Mouse (Mus musculus): ENCODE results near the gene Prr12.

DNA sequence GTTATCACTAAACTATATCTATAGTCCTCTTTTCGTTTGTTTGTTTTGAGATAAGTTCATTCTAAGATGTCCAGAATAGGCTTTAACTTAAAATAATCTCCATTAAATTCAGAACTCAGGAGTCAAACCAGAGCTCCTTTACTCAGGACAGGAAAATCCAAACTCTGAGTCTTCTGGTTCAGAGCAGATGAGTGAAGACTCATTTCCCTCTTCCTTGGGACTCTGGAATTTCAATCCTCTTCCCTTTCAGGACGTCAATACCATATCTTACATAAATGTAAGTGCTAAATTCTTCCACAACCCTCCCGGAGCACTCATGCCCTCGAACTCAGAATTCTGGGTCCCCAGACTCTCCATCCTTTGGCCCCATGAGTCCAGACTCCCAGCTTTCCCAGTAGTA lies 35.9 kb downstream of the Prr12 start:
- TF ChIP-seq CTCF (IDR thresholded peaks at IDR 0.05; ENCODE audit: low read depth, low read length): no peak
- TF ChIP-seq GATA1 (IDR thresholded peaks at IDR 0.05; ENCODE audit: borderline replicate concordance, low read length): no peak
- no peak for TF ChIP-seq TAL1 (conservative IDR thresholded peaks at IDR 0.05; ENCODE audit: low read depth, low read length)
- TF ChIP-seq POLR2AphosphoS5 (IDR thresholded peaks at IDR 0.05; ENCODE audit: insufficient replicate concordance, low read depth, low read length): no peak
- TF ChIP-seq GATA2 (IDR thresholded peaks at IDR 0.05; ENCODE audit: borderline replicate concordance, low read depth, low read length): no peak
